Mouse (Mus musculus) heart, adult 9 months (tissue): ENCODE results near the gene Gmfg.
A peak's percentile ranks its signal among the peaks of the same experiment; 100 is the strongest.

Experiments
- DNase-seq, 2 experiments: peaks; one replicate each; pipeline ENCODE4 v3.0.0; 2022; ENCODE audit warnings: low spot score in 2 of 2

The Gmfg gene

DNA sequence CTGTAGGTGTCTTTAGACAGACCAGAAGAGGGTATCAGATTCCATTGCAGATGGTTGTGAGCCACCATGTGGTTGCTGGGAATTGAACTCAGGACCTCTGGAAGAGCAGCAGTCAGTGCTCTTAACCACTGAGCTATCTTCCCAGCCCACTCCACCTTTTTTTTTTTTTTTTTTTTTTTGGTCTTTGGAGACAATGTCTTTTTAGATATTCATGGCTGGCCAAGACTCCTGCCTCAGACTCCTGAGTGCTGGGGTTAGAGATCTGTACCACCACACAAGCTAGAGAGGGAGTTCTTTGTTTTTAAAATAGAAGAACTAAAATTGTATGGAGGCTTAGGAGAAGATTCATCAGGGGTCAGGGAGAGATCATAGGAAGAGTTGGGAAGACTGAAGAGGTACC, 717 bp downstream of the Gmfg start:
- DNase-seq, result no peak

DNA sequence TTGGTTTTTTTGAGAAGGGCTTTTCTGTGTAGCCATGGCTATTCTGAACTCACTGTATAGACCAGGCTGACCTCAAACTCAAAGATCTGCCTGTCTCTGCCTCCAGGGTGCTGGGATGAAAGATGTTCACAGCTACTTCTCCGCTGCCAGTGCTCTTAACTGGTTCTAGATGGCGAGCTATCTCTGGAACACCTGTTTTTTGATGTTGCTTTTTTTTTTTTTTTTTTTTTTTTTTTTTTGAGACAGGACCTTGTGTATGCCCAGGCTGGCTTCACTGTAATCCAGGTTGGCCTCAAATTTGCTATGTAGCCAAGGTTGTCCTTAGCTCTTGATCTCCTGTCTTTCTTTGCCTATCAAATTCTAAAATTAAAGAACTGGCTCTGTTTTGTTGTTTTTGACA, 1.5 kb downstream of the Gmfg start:
- no peak for DNase-seq

DNA sequence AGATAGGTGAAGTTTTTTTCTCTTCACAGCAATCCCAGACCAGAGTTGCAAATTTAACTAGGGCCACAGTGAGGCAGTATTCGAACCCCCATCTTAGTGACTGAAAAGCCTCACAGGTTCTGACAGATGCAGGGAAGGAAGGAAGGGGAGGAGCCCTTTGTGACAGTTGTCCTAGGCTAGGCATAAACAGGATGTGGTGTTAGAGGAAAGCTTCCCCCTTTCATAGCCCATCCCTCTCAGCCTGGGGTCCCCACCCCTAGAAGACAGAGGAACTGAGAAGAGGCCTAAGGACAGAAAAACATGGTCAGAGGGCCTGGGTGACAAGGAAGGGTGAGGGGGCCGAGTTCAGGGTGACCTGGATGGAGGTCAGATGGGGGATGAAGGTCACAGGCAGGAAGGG, 3.5 kb downstream of the Gmfg start:
- DNase-seq, result peak; percentile 54 to 78

DNA sequence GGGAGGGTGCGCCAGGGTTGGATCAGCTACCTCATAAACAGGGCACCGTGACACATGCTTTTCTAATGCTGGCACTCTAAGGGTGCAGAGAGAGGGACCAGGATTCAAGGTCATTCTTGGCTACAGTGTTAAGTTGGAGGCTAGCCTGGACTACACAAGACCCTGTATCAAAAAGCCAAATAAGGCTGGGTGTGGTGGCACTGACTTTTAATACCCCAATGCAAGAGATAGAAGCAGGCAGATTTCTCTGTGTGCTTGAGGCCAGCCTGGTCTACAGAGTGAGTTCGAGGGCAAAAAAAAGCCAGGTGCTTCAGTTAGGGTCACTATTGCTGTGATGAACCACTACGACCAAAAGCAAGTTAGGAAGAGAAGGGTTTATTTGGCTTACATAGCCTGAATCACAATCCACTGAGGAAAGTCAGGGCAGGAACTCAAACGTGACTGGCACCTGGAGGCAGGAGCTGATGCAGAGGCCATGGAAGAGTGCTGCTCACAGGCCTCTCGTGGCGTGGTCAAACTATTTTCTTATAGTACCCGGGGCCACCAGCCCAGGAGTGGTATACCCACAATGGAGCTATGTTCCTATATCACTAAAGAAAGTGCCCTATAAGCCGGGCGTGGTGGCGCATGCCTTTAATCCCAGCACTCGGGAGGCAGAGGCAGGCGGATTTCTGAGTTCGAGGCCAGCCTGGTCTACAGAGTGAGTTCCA, 4.7 kb downstream of the Gmfg start:
- DNase-seq, result no peak

DNA sequence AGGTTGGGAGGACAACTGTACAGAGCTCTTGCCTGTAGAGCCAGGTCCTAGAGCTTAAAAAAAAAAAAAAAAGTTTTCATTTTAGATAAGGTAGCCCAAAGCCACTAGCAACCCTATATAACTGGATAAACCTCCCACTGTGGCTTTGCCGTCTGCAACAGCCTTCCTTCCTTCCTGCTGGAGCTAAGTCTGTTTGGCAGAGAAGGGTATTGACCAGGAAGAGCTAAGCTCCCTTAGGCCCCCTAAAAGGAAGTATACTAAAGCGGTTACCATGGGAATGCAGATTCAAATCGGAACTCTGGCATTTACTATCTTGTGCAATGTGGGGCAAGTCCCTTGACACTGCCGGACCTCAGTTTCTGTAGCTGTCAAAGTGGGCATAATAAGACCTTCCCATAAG, 5.4 kb downstream of the Gmfg start:
- peak; percentile 32 to 63 for DNase-seq

DNA sequence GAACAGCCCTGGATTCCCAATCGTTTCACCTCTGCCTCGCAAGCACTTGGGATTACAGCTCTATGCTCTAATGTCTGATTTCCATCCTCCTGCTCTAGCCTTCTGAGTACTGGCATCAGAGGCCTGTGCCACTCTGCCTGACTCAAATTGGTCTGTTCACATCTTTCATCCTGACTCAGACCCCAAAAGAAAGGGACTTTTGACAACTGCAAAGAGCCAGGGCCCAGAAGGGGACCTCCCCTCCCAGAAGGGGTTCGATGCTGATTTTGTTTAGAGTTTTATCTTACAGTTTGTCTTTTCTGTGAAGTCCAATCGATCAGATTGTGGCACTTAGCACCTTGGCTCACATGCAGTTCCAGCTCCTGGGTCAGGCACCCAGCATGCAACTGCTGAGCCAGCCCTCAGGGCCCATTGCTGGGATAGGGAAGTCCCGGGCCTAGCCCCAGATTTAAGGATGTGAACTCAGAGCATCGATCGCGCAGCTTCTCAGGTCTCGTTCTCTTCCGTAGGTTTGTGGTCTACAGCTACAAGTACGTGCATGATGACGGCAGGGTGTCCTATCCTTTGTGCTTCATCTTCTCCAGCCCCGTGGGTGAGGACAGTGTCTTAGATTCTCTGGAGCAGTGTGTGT, 7.2 kb downstream of the Gmfg start:
- no peak for DNase-seq

DNA sequence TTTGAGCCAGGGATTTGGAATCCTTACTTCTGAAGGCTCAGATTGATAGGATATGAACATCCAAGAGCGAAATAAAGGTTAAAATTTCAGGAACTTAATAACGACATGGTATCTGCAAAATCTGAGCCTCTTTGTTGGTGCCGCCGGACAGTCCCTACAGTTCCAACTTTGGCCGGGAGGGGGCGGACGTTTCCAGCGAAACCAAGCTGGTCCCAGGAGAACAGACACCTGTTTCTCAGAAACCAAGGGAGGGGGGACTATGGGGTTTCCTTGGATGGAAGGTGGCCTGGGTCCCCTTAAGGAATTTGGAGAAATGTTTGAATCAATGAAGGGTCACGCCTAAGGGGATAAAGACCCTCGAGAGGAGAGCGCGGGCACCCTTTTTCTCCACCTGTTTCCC, 9.2 kb downstream of the Gmfg start:
- peak in 1 of 2 experiments; percentile 64 for DNase-seq

DNA sequence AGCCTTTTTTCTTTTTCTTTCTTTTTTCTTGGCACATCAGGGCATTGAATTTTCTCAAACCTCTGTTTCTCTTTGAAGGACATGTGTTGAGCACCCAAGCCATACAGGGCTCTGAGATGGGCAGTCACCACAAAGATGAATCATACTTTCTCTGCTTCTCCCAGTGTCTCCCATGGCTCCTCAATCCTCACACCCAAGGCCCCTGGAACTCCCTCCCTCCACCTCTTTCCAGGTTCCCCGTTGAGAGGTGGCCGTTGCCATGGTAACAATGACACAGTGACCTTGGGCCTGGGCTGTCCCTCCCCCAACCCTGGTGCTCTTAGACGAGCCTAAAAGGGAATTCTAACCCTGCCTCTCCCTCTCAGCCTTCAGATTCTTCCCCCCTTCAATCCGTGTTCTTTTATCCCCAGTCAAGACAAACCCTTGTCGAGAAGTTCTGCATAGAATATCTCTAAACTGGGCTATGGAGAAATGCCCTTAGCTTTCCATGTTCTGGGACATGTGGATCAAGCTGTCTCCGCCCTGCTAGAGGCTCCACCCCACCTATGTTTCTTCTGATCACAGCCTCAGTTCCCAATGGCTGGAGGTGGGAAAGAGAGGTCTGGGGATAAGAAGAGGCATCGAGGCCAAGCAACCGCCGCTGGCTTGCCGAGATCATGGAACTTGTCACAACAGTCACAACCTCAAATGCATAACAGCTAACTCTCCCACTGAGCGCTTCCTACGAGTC, 10.0 kb downstream of the Gmfg start:
- DNase-seq, result no peak

DNA sequence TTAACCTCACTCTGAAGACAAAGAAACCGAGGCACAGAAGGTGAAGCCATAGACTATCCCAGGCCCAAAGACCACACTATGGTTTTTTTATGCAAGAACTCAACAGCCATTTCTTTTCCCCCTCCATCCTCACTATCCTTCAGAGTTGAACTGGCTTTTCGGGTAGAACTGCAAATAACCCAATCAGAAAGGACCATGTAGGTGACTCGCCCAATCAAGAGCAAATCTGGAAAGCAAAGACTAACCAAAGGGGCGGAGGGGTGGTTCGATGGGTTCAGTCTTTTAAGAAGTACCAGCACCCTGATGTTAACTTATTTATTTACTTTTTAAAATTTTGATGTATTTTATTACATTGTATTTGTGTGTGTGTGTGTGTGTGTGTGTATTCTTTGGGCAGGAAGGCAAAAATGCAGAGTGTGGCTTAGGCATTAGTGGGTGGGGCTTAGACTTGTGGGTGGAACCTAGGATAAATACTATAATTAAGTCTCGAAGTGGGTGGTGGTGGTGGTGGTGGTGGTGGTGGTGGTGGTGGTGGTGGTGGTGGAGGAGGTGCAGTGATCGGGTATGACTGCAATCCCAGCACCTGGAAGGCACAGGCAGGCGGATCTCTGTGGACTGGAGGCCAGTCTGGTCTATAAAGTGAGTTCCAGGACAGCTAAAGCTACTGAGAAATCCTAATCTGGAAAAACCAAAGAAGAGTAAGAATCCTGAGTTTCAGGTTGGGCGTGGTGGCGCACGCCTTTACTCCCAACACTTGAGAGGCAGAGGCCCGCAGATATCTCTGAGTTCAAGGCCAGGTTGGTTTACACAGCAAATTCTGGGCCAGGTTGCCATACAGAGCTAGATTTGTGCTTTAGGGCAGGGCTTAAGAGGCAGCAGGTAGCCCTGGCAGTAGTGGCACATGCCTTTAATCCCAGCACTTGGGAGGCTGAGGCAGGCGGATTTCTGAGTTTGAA, 10.9 kb downstream of the Gmfg start:
- no peak for DNase-seq

DNA sequence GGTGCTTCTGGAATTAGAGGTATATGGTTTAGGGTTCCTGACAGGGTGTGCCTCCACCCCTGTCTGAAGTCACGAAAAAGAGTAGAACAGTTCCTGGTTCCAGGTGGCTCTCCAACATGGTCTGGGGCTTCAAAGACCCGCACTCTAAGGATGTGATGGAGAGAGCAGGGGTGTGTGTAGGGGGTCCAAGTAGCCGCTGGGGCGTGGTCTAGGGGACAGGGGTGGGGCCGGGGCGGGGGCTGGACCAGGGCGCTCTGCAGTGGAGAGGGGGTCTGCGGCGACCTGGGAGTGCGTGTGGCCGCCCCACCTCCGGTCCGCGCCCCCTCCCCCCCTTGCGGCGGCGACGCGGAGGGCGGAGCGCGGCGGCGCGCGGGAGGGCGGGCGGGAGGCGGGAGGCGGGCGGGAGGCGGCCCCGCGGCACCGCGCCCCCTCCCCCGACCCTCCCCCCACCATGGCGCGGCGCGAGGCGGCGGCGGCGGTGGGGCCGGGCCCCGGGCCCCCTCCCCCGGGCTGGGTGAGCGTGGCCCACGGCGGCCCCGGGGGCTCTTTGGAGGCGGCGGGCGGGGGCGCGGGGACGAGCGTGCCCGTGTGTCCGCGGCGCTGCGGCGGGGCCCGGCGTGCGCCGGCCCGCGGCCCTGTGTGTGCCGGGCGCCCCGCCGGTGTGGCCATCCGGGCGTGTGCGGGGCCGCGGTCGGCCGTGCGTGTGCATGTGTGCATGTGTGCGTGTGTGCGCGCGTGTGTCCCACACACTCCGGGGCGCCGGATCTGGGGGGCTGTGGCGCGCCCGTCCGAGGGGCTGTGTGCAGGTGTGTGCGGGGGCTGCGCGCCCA, 14.5 kb downstream of the Gmfg start, which contains the start of gene Lrfn1:
Gene Lrfn1 (plus strand): TSS at position 450 of the 830 bp plus-strand sequence.
- DNase-seq, result no peak

DNA sequence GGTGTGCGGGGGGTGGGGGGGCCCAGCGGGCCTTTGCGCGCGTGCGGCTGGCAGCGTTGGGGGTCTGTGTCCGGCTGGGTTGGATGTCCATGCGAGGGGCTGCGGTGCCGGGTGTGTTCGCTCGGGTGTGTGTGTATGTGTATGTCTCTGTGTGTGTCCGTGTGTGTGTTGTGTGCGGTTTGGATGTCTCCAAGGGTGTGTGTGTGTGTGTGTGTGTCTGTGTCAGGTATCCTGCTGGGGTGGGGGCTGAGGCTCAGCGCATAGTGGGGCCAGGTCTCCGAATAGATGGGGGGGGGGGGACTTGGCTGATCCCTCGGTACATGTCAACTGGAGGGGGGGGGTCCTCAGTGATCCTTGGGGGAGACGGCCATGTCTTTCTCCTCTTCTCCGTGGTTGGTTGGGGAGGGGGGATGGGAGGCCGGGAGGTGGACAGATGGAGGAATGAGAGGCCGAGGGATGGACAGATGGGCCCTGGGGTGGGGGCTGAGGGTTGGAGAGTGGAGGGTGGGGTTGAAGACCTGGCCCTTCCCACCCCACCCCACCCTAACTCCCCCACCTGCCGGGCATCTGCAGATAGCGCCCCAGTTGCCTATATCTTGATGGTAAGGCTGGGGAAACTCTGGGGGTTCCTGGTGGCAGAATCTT, 15.2 kb downstream of the Gmfg start:
- DNase-seq, result no peak

DNA sequence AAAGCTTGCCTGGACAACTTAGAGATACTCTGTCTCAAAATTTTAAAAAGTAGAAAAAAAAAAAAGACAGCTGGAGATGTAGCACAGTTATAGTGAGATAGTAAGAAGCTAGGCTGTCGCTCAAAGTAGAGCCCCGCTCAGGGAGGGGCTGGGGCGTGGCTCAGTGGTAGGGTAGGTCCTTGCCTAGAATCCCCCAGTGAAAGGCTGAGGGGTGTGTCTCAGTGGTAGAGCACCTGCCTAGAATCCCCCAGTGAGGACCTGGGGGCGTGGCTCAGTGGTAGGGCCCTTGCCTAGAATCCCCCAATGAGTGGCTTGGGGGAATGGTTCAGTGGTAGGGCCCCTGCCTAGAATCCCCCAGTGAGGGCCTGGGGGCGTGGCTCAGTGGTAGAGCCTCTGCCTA, 23.1 kb downstream of the Gmfg start:
- no peak for DNase-seq

DNA sequence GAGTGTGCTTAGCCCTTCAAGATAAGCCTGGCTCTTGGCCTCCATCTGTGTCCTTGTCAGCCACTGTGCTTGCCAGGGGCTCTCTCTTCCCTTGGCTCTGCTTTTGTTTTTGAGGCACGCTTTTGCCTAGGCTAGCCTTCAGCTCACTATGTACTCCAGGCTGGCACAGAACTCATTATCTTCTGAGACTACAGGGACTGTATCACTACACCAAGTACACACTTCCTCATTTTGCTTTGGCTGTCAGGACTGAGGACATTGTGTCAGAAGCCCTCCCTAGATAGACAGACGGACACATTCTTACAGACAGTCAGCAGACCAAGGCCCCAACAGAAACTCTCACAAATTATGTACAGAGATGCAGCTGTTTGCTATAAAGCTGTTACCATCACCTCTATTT, 25.5 kb downstream of the Gmfg start:
- no peak for DNase-seq

DNA sequence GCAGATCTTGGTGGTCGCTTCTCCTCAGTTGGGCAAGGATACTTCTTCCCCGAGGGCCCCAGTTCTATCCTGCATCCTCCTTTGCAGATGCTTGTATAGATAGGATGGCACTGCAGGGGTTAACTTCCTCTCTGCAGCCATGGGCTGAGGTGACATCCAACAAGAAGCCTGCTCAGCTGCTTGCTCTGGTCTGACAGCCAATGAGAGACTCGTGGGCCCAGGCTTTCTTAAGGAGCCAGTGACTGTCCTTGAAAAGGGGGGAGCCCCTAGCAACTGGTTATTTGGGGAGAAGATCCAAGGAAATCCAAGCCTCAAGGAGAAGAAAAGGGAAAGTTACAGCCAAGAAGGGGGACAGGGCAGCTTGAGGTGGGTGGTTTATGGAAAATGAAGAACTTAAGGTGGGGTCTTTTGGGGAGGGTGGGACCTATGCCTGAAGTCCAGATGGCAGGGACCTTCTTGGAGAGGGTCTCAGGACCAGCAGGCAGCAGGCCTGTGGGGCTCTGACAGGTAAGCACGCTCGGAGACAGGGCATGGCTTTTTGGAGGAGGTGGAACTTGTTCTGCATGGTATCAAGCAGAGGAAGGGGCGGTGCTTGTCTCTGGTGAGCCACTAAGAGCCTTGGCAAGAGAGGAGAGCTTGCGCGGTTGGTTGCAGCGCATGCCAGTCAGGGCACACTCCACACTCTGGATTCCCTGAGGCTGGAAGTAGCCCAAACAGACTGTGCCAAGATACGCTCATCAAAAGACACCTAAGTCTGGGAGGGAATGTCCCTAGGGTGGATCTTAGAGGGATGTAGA, 27.4 kb downstream of the Gmfg start:
- no peak for DNase-seq

DNA sequence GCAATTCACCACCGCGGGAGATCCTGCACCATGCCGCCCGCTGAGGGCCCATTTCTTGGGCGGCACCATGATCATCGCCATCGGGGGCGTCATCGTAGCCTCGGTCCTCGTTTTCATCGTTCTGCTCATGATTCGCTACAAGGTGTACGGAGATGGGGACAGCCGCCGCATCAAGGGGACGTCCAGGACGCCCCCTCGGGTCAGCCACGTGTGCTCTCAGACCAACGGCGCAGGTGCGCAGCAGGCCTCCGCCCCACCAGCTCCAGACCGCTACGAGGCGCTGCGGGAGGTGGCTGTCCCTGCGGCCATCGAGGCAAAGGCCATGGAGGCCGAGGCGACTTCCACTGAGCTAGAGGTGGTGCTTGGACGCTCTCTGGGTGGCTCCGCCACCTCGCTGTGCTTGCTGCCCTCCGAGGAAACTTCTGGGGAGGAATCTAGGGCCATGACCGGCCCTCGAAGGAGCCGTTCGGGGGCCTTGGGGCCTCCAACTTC, 29.5 kb downstream of the Gmfg start:
- DNase-seq, result no peak

DNA sequence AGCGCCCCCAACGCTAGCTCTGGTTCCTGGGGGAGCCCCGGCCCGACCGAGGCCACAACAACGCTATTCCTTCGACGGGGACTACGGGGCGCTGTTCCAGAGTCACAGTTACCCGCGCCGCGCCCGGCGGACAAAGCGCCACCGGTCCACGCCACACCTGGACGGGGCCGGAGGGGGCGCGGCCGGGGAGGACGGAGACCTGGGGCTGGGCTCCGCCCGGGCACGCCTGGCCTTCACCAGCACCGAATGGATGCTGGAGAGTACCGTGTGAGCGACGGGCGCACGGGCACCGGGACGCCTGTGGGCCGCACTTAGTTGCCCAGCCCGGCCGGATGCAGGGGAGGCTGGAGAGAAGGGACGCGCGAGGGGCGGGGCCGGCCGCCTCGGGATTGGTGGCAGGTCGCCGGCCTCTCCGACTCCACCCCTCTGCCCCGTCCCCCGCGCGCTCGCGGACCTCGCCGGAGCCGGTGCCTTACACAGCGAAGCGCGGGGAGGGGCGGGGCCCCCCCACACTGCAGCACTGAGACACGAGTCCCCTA, 30.0 kb downstream of the Gmfg start:
- no peak for DNase-seq

DNA sequence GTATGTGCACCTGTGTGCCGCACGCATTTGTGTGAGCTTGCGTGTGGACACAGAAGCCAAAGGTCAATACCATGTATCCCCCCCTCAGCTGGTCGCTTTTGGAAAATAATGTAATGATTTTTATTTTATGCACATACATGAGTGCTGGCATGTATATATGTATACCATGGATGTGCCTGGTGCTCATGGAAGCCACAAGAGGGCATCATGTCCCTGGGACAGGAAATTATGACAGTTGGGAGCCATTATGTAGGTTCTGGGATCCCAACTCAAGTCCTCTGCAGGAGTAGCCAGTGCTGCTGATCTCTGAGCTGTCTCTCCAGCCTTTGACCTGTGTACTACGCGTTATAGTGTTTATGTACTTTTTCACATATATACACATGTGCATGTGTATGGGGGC, 38.9 kb downstream of the Gmfg start:
- no peak for DNase-seq

DNA sequence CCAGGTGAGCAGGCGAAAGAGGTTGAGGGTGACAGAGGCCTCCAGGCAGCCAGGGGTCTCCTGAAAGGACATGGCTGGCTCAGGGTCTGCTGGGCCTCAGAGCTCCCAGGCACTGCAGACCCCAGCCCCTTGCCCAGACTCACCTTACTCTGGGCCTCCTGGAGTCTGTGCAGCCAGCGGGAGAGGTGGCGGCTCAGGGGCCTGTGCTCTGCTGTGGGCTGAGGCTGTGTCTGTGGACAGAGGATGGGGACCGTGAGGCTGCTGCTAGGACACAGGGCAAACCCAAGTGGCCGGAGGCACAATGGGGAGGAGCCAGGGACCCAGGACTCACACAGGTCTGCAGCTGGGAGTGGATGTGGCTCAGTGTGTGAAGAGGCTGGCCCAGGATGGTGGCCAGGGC, 40.1 kb downstream of the Gmfg start:
- DNase-seq, result no peak

DNA sequence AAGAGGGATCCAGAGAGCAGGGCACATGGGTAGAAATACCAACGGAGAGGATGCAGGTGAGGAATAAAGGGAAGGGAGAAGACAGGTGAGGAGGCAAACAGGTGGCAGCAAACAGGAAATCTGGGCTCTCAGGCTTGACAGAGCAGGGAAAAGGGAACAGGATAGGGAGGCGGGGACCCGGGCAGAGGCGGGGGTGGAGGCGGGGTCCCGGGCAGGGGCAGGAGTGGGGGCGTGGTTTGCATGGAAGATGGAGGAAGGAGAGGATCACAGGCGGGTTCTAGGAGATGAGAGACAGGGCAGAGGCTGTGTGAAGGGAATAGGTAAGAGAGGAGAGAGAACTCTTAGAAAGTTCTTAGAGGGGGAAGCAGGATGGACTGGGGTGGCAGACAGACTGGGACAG, 41.6 kb downstream of the Gmfg start:
- no peak for DNase-seq
